Mouse (Mus musculus) layer of hippocampus, postnatal 25 days (tissue): ENCODE measurements around the gene Csgalnact2. TPM values are rescaled to one million over a fixed set of nuclear protein-coding genes. Genes with fewer than 3 reads are reported as not detected.

Source experiments
- DNase-seq, 2 experiments: peaks; one replicate each; pipeline ENCODE4 v3.0.0; 2022; ENCODE audit warnings: mixed read lengths in 2 of 2, low spot score in 1 of 2; ENCODE audit errors: extremely low spot score in 1 of 2
- total RNA-seq, 2 experiments: library from RNA; stranded (reverse); gene quantifications; 2 replicates each; pipeline ENCODE4 v1.2.3; 2021

Gene Csgalnact2
- total RNA-seq, 2 experiments from 2014 or later: 10.7 to 11.2 TPM

DNA sequence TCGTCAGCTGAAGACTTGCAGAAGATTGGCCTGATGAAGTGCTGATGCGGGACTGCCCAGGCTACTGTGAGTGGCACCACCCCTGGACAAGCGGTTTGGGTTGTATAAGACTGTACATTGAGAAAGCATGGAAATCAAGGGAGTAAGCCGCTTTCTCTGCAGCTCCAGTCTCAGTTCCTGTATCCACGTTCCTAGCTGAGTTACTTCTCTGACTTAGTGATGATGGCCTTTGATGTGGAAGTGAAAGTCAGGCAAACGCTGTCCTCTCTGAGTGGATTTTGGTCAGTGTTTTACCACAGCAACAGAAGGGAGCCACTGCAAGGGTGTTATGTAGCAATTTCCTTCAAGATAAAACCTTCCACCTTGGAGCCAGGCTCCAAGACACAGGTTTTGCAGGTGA lies 2.0 kb upstream of the Csgalnact2 start:
- DNase-seq: no peak

GRCm38 (mm10) chr6:118137148-118137547 lies 1.8 kb downstream of the Csgalnact2 start:
- DNase-seq: no peak

DNA sequence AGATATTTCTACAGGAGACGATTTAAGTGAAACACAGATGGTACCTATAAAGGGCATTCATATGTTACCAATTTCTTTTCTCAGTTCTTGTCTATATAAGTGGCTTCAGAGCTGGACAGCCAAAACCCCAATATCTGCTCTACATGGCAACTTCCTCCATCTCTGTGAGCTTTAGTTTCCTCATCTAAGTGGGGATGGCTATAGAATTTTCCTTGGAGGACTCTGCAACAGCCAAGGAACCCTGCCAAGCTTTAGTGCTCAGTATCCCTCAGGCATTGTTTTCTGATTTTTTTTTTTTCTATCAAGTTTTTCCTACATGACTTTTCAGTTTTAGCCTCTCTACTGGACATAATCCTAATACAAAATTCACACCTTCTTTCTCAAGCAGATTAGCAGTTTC lies 4.5 kb downstream of the Csgalnact2 start:
- no peak for DNase-seq

GRCm38 (mm10) chr6:118130022-118130421 lies 8.9 kb downstream of the Csgalnact2 start:
- no peak for DNase-seq

DNA sequence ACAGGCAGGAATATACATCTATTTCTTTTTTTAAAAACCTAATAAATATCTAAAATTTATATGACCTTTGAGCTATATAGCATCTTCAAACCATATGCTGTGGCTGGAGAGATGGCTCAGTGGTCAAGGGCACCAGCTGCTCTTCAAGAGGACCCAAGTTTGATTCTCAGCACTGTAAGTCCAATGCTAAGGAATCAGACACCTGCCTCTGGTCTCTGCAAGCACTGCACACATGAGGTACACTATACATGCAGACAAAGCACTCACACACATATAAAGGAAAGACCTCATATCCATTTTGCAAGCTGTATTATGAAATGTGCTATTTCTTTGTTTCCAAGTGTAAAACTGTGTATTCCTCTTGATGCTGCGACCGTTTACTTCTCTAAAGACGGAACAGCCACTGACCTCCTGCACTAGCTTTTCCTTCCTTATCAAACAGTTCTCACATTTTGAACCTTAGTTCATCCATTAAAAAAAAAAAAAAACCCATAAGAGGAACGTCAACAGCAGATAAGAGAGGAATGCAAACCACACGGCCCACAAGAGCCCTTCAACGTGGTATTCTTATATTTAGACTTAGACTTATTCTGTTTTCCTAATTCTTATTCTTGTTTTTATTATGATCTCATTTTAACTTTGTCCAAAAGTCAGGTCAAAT lies 11.0 kb downstream of the Csgalnact2 start:
- DNase-seq: no peak

DNA sequence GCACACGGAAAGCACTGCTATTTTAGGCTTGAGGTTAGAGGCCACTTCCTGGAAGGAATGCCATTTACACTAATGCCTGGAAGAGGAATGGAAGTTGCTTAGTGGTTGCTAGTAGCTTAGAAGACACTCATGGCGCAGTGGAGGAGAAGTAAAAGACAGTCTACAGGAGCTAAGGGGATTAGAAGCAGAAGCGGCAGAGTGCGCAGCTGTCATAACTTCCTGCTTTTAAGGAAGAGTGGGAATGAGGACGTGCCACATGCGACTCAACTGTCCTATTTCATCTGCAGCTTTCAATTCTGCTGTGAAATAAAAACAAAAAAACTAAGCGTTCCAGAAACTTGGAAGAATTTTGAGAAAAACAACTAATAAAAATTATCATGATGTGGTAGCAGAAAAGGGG lies 11.7 kb downstream of the Csgalnact2 start:
- no peak for DNase-seq

DNA sequence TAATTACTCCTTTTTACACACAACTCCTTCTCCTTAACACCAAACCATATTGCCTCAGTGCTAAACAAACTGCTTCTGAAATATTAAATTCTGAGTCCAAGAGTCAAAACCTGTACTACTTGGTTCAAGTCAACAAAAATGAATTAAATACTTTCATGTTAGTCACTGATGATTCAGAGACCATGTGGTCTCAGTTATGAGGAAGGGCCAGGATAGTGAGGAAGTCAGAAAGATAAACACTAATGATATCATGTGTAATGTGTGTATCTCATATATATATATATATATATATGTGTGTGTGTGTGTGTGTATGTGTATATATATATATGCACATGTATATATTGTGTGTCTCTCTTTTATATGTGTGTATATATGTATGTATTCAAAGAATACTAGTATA lies 12.4 kb downstream of the Csgalnact2 start:
- DNase-seq: no peak

DNA sequence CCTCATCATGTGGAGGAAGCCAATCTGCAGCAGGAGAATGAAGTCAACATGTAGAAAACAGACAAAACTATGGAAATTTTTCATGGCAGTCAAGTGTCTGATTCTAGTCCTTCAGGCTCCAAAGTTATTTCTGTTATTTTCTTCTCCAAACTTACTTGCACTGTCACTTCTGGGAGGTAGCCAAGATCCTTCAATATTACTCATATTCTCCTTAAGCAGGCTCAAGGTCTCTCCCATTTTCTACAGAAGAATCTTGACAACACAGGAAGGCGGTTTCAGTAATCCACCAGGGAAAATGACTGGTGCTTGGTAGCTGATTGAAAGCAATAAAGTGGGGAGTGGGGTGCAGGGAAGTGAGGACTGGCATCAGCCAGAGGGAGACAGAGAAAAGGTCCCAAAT lies 16.2 kb downstream of the Csgalnact2 start:
- DNase-seq: no peak

GRCm38 (mm10) chr6:118111810-118112209 lies 27.1 kb downstream of the Csgalnact2 start:
- DNase-seq: no peak

DNA sequence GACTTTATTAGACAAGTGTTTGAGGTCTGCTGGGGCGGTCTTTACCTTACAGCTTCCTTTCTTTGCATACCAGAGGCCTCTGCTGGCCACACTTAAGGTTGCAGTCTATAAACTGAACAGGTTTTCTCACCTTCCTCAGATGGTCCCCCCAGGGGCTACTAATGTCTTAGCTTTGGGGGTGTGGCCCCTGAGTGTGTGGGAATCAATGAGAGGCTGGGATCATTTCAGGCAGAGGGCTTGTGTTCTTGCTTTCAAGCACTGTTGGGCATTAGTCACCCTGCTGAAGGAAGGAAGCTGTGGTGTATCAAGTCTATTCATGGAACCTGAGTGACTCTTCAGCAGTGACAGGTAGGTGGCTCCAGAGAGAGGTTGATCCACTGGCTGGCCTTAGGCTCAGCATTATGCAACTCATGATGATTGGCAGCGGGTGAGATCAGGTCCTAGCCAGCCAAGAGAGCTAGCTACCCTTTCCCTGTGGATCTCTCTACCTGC lies 39.6 kb downstream of the Csgalnact2 start:
- no peak for DNase-seq

GRCm38 (mm10) chr6:118097765-118098365 lies 41.1 kb downstream of the Csgalnact2 start:
- no peak for DNase-seq

DNA sequence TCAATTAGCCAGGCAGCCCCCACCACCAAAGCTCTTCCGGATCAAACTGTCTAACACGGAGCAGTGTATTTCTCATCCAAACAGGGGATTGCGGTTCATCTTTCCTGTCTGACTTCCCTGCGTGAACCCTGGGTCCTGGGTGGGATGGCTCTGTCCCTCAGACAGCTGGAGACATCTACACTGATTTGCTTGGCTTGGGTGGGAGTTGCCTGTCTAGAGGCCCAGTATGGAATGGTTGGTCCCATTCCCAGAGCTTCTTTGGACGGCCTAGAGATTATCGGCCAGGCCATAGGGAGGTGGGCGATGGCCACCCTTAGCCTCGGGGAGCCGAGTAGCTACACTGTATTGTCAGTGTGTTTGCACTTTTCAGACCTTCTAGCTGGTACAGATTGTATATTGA lies 48.1 kb downstream of the Csgalnact2 start:
- DNase-seq: no peak

DNA sequence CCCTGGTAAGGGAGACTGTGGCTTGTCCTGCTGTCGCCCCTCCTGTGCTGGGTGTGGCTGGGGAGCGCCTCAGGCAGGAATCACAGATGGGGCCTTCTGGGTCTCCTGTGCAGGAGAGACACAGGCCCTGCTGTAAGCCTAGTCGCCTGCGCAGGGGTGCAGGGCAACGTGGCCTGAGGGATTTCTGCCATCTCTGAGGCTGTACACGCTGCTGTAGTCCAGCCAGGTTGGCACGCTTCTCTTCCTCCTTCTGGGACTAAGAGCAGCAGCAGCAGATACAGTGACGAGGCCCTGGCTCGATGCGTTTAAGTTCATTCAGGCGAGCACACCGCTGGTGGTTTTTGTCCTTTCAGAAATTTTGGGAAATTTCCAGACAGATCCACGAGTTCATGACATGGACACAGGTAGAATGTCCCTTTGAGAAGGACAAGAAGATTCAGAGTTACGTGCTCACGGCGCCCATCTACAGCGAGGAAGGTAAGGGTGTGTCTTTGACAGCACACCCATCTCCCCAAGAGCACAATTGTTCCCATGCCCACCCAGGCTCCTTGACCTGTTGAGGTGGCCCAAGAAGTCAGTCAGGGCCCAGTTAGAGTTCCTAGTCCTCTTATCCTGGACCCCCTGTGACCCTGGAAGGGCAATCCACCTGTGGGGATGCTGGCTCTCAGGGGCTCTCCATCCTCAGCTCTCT lies 50.0 kb downstream of the Csgalnact2 start:
- DNase-seq: peak; percentile 2 to 5

- peak; percentile 37 to 50 for DNase-seq
Measured at GRCm38 (mm10) chr6:118087955-118088354, 51.0 kb downstream of the Csgalnact2 start.

DNA sequence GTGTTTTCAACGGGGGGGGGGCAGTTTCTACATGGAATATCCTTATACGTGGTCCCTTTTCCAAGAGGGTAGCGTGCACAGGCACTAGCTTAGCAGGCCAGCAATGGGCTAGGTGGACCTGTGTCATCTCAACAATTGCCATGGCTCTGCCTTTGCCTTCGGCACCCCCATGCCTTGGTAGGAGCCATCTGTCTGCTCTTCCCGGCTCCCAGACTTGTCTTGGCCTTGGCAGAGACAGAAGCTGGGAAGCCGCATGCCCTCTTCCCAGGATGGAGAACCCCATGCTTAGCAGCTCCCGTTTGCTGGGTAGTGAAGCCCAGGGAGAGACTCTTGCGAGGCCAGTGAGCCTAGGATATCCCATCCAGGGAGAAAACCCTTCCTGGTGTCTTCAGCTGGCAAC lies 54.3 kb downstream of the Csgalnact2 start:
- DNase-seq: no peak

- DNase-seq: no peak
Measured at GRCm38 (mm10) chr6:118083608-118084007, 55.3 kb downstream of the Csgalnact2 start.

DNA sequence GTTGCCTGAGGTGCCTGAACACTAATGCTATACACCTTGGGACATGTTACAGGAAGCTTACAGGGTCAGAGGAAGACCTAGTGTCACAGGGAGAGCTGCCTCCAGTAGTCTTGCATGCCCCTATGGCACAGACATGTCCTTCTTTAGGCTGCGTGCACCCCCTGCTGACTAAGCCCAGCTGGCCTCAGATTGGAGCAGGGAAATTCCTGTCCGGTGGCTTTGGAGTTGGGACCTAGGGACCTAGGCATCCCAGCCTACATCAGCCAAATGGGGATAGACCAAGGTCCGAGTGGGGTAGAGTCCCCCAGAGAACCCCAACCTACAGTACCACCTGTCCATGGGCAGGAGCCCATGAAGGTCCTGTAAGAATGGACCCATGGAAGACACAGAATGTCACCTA lies 56.6 kb downstream of the Csgalnact2 start:
- no peak for DNase-seq

DNA sequence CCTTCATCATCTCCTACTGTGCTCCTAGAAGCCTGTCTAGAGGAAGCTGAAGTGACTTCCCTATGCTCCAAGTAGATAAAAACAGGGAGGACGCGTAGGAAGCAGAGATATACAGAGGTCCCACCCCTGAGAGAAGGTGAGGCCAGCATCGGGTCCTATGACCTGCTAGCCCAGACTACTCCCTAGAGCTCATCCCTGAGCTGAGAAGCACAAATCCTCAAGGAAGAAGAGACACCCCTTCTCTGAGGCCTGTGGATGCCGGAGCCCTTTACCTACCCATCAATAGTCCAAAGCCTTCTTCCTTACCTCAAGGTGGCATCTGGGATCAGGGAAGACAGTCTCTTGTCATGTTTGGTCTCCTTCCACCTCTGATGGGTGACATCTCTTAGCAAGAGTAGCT lies 58.2 kb downstream of the Csgalnact2 start:
- no peak for DNase-seq

DNA sequence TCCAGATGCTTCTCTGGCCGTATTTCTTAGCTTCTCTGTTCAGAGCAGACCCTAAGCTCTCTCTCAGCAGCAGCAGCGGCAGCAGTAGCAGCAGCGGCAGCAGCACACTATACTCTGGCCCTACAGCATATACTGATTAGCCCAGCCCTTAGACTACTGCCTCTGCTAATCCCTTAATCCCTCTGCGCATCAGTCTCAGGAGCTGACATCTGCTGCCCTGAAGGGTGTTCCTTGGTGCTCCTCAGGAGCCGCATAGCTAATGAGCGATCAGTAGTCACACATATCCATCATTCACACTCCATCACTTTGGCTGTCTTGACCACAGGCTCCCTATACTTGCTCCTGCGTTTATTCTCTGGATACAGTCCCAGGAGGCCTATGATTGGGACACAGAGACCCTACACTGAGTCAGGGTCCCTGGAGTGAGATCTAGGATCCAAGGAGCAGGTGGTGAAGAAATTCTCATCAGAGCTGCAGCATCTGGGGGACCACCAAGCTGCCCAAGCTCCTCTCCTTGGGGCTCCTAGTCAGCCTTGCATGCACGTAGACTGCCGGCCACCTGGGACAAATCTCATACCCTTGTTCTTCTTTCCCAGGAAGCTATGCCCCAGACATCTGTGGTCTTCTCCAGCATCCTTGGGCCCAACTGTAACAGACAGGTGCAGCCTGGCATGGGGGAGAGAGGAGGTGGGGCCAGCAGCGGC lies 59.0 kb downstream of the Csgalnact2 start:
- DNase-seq: no peak

DNA sequence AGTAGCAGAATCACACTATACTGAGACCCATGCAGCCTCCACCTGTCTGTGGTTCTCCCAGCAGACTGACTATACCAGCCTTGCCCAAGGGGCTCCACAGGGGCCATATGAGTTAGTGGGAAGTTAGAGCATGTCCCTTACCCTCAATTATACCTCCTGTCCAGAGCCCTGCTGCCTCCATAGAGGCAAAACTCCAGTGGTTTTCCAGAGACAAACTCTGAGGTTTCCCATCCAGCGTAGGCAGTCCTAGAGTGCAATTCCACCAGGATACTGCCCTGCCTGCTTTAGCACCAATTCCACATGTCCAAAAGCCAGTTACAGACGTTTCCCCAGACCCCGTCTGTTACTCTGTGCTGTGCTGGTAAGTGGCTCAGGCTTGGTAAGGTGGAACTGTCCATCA lies 59.6 kb downstream of the Csgalnact2 start:
- no peak for DNase-seq

- DNase-seq: no peak
Measured at GRCm38 (mm10) chr6:118078751-118079150, 60.2 kb downstream of the Csgalnact2 start.
